Mouse (Mus musculus) embryonic facial prominence, embryonic 11.5 days (tissue): ENCODE data around the gene Upf1. TPM values are rescaled to one million over a fixed set of nuclear protein-coding genes. Genes with fewer than 3 reads are reported as not detected.

Experiments
- ATAC-seq: fragments of 200-750 bp; cut with Nextera tagmentation; replicated peaks from 2 replicates; pipeline ENCODE4 v1.8.0; 2017; ENCODE audit warnings: low read depth; ENCODE audit not compliant: insufficient number of reproducible peaks, low FRiP score, low TSS enrichment
- DNase-seq: peaks from one replicate; pipeline ENCODE4 v3.0.0-alpha.2; 2015; ENCODE audit warnings: low spot score
- H3K27ac ChIP-seq: fragments of 300-500 bp; sonication (generic); replicated peaks from 2 replicates; pipeline ENCODE4 v1.5.1; 2014; ENCODE audit warnings: mild to moderate bottlenecking, low read depth, low read length, control low read depth
- H3K27me3 ChIP-seq: fragments of 300-500 bp; sonication (generic); 2 replicates; pipeline ENCODE4 v1.6.1; 2014; ENCODE audit warnings: mild to moderate bottlenecking, low read length, moderate library complexity, mixed read lengths; ENCODE audit not compliant: control insufficient read depth, insufficient read depth
- H3K36me3 ChIP-seq: fragments of 300-500 bp; sonication (generic); replicated peaks from 2 replicates; pipeline ENCODE4 v1.6.1; 2014; ENCODE audit warnings: low read depth, mild to moderate bottlenecking, low read length, moderate library complexity, mixed read lengths; ENCODE audit not compliant: control insufficient read depth, insufficient read depth
- H3K4me1 ChIP-seq: fragments of 300-500 bp; sonication (generic); 2 replicates; pipeline ENCODE4 v1.6.1; 2014; ENCODE audit warnings: low read length, mixed read lengths; ENCODE audit not compliant: control insufficient read depth, insufficient read depth
- H3K4me2 ChIP-seq: fragments of 300-500 bp; sonication (generic); 2 replicates; pipeline ENCODE4 v1.6.1; 2014; ENCODE audit warnings: low read depth, mild to moderate bottlenecking, control low read depth, low read length, moderate library complexity
- H3K4me3 ChIP-seq: fragments of 300-500 bp; sonication (generic); 2 replicates; pipeline ENCODE4 v1.5.1; 2014; ENCODE audit warnings: low read depth, low read length, control low read depth
- H3K9ac ChIP-seq: fragments of 300-500 bp; sonication (generic); replicated peaks from 2 replicates; pipeline ENCODE4 v1.6.1; 2014; ENCODE audit warnings: mild to moderate bottlenecking, control low read depth, low read length
- H3K9me3 ChIP-seq: fragments of 300-500 bp; sonication (generic); replicated peaks from 2 replicates; pipeline ENCODE4 v1.6.1; 2016; ENCODE audit warnings: mild to moderate bottlenecking, low read length, inconsistent platforms, mixed read lengths; ENCODE audit not compliant: control insufficient read depth
- WGBS: fragments of 180-500 bp; shearing (Covaris S2); extraction: QIAGEN DNeasy Blood & Tissue Kit; methylation state at CpG from one replicate; pipeline ENCODE4 v1.1.7; 2014; 5-methylcytosine and 5-hydroxymethylcytosine counted together
- polyA plus RNA-seq: library from polyadenylated mRNA; unstranded; fragments of >200 nt; fragmentation: Nextera tagmentation; extraction: Ambion mirVana; gene quantifications from 2 replicates; pipeline ENCODE4 v1.2.1, GENCODE M21; 2014

Gene Upf1
- polyA plus RNA-seq, 1 experiment from 2014 or later, result 21.0 TPM

DNA sequence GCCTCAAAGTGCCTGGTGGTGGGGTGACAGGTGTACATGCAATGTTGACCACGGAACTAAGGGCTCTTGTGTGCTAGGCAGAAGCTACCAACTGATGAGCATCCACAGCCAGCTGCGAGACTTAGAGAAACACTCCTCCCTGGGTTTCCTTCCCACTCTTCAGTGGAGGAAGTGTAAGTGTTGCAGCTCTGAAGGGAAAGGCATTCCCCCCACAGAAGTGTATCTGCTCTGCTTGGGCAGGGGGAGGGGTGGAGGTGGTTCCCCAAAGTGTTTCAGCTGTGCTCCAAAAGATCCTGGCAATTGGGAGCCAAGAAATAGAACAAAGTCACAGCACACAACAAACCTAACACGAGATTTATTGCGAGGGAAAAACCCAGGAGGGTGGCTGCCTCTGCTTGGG lies 926 bp upstream of the Upf1 start:
- ATAC-seq (no peak), DNase-seq (no peak)
- Histone ChIP-seq H3K4me1 (peaks cover 8% of the 10 kb centered on the region), H3K4me3 (peak overlapping the region; percentile 100), H3K4me2 (peak overlapping the region; percentile 60), H3K36me3 (no peaks in the 10 kb centered on the region; the same call in 1 of the 2 replicates), H3K9me3 (no peaks in the 10 kb centered on the region), H3K27me3 (no peaks in the 10 kb centered on the region), H3K9ac (peak overlapping the region; percentile 61), H3K27ac (no peak overlapping the region)
- 61% methylated on average over 4 of the region's 4 CpGs for WGBS

GRCm38 (mm10) chr8:70352657-70353151 lies 374 bp downstream of the Upf1 start:
- H3K27me3 ChIP-seq, result no peaks in the 10 kb centered on the region
- H3K4me2 ChIP-seq, result peak overlapping the region; percentile 95
- under 1% methylated on average over 50 of the region's 64 CpGs for WGBS
- H3K9me3 ChIP-seq, result no peaks in the 10 kb centered on the region
- H3K4me1 ChIP-seq, result peaks cover 8% of the 10 kb centered on the region
- ATAC-seq, result peak; percentile 16; the same call in 1 of the 2 replicates
- H3K36me3 ChIP-seq, result no peaks in the 10 kb centered on the region; the same call in 1 of the 2 replicates
- DNase-seq, result peak; percentile 29
- H3K4me3 ChIP-seq, result peak overlapping the region; percentile 100
- peak overlapping the region; percentile 81 for H3K27ac ChIP-seq
- peak overlapping the region; percentile 97 for H3K9ac ChIP-seq

DNA sequence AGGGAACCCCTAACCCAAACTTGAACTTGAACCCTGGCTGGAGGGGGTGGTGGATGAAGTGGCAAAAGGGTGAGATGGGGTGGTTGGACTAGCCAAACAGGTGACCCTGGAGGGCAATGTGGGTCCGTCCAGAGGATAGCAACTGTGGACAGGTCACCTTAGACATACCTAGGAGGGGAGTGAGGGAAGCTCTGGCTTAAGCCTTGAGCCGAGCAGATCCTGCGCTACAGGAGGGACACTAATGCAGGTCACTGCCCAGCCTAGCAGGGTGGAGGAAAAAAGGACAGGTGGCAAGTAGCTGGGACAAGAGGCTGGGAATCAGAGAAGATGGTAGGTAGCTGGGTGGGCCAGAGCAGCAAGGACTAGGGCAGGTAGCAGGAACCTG lies 1.1 kb downstream of the Upf1 start:
- no peak overlapping the region for H3K27ac ChIP-seq
- peak overlapping the region; percentile 95 for H3K4me2 ChIP-seq
- no peak for ATAC-seq
- no peak for DNase-seq
- peak overlapping the region; percentile 97 for H3K9ac ChIP-seq
- H3K4me1 ChIP-seq, result peaks cover 8% of the 10 kb centered on the region
- WGBS, result 19% methylated on average over 3 of the region's 3 CpGs
- peak overlapping the region; percentile 100 for H3K4me3 ChIP-seq
- H3K27me3 ChIP-seq, result no peaks in the 10 kb centered on the region
- no peaks in the 10 kb centered on the region; the same call in 1 of the 2 replicates for H3K36me3 ChIP-seq
- no peaks in the 10 kb centered on the region for H3K9me3 ChIP-seq

GRCm38 (mm10) chr8:70351035-70351999 lies 1.8 kb downstream of the Upf1 start:
- ATAC-seq (no peak), DNase-seq (peak; percentile 32)
- Histone ChIP-seq H3K9me3 (no peaks in the 10 kb centered on the region), H3K4me1 (peaks cover 8% of the 10 kb centered on the region), H3K4me2 (peak overlapping the region; percentile 95), H3K4me3 (peak overlapping the region; percentile 100), H3K36me3 (no peaks in the 10 kb centered on the region; the same call in 1 of the 2 replicates), H3K27me3 (no peaks in the 10 kb centered on the region), H3K9ac (peak overlapping the region; percentile 97), H3K27ac (no peak overlapping the region)
- 55% methylated on average over 15 of the region's 15 CpGs for whole genome bisulfite sequencing

DNA sequence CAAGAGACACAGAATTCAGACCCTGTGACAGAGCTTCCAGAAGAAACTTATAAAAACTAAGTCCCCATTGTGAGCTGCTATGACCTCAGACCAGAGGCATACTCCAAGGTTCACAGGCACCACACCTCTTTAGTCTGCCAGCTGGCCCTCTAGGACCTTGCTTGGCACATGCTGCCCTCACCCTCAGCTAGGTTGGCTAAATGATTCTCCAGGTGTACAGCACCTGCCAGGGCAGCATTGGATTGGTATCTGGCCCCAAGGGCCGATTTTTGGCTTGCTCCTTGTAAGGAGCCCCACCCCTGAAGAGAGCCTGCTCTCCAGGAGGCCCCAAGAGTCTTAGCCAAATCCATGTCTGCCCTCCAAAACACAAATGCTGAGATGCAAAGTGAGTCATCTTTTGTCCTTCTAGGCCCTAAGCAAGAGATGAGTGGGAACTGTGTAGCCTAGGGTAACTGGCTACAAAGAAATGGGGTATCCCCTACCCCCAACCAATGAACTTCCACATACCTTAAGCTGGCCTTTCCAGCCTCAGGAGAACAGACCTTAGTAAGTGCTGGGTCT lies 5.1 kb downstream of the Upf1 start:
- WGBS, result 73% methylated on average over 1 of the region's 1 CpGs
- Histone ChIP-seq H3K36me3 (no peaks in the 10 kb centered on the region; the same call in 1 of the 2 replicates), H3K4me1 (peaks cover 9% of the 10 kb centered on the region), H3K9me3 (no peaks in the 10 kb centered on the region), H3K4me3 (no peak overlapping the region), H3K4me2 (no peak overlapping the region), H3K27me3 (no peaks in the 10 kb centered on the region), H3K9ac (no peak overlapping the region), H3K27ac (no peak overlapping the region)
- DNase-seq, result no peak
- ATAC-seq, result no peak

- no peak overlapping the region for H3K4me3 ChIP-seq
- no peak overlapping the region for H3K4me2 ChIP-seq
- peaks cover 9% of the 10 kb centered on the region for H3K4me1 ChIP-seq
- no peaks in the 10 kb centered on the region for H3K27me3 ChIP-seq
- DNase-seq (no peak), ATAC-seq (no peak)
- H3K36me3 ChIP-seq, result no peaks in the 10 kb centered on the region; the same call in 1 of the 2 replicates
- 79% methylated on average over 4 of the region's 4 CpGs for WGBS
- H3K9me3 ChIP-seq, result no peaks in the 10 kb centered on the region
- no peak overlapping the region for H3K9ac ChIP-seq
- H3K27ac ChIP-seq, result no peak overlapping the region
These were observed 5.6 kb downstream of the Upf1 start for GRCm38 (mm10) chr8:70347443-70347842.

GRCm38 (mm10) chr8:70344279-70344678 lies 8.8 kb downstream of the Upf1 start:
- Histone ChIP-seq H3K9me3 (no peaks in the 10 kb centered on the region), H3K4me1 (peaks cover 3% of the 10 kb centered on the region; the same call in 1 of the 2 replicates), H3K27me3 (no peaks in the 10 kb centered on the region), H3K27ac (no peak overlapping the region), H3K4me2 (no peak overlapping the region), H3K4me3 (no peak overlapping the region), H3K9ac (no peak overlapping the region), H3K36me3 (peaks cover 2% of the 10 kb centered on the region)
- WGBS, result 91% methylated on average over 2 of the region's 2 CpGs
- ATAC-seq (no peak), DNase-seq (no peak)
